Mouse (Mus musculus) lung, adult 2 months (tissue): ENCODE measurements around the gene Fam124a.

Experiments used
- CTCF ChIP-seq: fragments of 200-500 bp; IDR thresholded peaks from 2 replicates; pipeline ENCODE4 v1.5.1; 2011; ENCODE audit warnings: mild to moderate bottlenecking, low read length, control low read depth; ENCODE audit not compliant: insufficient read depth
- POLR2A ChIP-seq: fragments of 200-500 bp; IDR thresholded peaks from 2 replicates; pipeline ENCODE4 v1.6.1; 2011; ENCODE audit warnings: low read depth, mild to moderate bottlenecking, control low read depth, low read length, borderline replicate concordance; ENCODE audit errors: extremely low read depth

DNA sequence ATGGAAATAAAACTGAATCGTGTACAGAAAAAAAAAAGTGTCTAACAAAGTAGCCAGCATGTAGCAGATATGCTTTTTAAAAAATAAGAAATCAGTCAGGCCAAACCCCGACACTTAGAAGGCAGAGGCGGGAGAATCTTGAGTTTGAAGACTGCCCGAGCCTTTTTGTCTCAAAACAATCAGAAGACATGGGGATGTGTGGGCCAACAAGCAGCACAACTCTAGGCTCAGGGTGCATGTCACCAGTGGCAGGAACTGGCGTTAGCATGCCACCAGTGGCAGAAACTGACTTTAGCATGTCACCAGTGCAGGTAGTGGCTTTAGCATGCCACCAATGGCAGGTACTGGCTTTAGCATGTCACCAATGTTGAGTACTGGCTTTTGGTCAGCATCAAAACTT is 84.0 kb downstream of the Fam124a start:
- TF ChIP-seq POLR2A (no peak), CTCF (no peak)
